Mouse (Mus musculus) ES-Bruce4 (cell line): Measurements from ENCODE around the gene Map3k12.

ENCODE experiments used
- CTCF ChIP-seq: IDR thresholded peaks from one replicate; pipeline ENCODE4 v1.8.1; 2011; ENCODE audit warnings: low read depth, low read length
- POLR2A ChIP-seq: IDR thresholded peaks from one replicate; pipeline ENCODE4 v1.8.1; 2011; ENCODE audit warnings: low read length; ENCODE audit not compliant: insufficient read depth

DNA sequence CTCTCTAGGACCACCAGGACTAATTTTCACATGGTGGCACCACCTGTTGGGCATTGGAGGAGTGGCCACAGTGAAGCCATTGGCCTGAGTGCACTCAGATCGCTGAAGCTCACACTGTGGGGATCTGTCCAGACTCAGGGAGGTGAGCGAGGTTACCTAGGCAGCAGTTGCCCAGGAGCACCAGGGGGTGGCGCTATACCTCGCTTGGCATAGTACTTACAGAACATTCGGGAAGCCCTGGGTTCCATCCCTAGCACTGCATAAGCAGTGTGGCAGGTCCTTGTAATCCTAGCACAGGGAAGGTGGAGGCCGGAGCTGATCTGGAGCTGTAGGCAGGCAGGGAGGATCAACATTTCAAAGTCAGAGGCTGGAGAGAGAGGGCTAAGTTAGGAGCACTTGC lies 60.9 kb downstream of the Map3k12 start:
- TF ChIP-seq CTCF (peak; percentile 98), POLR2A (no peak)
